Mouse (Mus musculus) activated CD4-positive, CD25-positive, alpha-beta regulatory T cell, adult 9 weeks (primary cell): Measurements from ENCODE around the gene Scel. TPM values are rescaled to one million over a fixed set of nuclear protein-coding genes. Genes with fewer than 3 reads are reported as not detected.

Source experiments
- polyA plus RNA-seq: library from polyadenylated mRNA; unstranded; fragments of 100-300 nt; shearing (Covaris generic); gene quantifications from one replicate; pipeline ENCODE4 v1.2.1, GENCODE M21; 2017

Scel gene
- polyA plus RNA-seq: 0.15 TPM

GRCm38 (mm10) chr14:103512802-103513472 is at the start of gene Scel:
TSS of gene Scel (plus strand) at chr14:103513342.

GRCm38 (mm10) chr14:103649896-103650334 is 136.8 kb downstream of the Scel start, which contains the start of gene Slain1:
TSS of gene Slain1 (plus strand) at chr14:103650228.

Other genes starting within 250 kb of the Scel start
- 51.1 TPM for gene Mycbp2, start 166.5 kb upstream of the Scel start, polyA plus RNA-seq
- 3.9 TPM for gene Slain1, start 136.9 kb downstream of the Scel start, polyA plus RNA-seq